Mouse (Mus musculus): ENCODE measurements at regions not wholly inside any gene's neighbourhood (a gene's known extent, or its start where the extent isn't known, plus 50 kb on each side); places are given as distances from the start of the nearest gene placed in this dataset.

DNA sequence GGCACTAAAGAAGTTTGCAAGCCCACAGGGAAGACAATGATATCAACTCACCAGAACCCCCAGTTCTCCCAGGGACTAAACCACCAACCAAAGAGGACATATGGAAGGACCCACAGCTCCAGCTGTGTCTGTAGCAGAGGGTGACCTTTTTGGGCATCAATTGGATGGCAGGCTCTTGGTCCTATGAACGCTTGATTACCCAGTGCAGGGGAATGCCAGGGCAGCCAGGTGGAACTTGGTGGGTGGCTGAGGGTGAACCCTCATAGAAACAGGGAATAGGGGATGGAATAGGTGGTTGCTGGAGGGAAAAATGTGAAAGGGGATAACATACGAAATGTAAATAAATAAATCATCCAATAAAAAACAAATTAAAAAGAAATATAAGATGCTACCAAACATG is 430.0 kb upstream of the Bche start:
- DNase-seq (ENCODE audit: low spot score) = no peak

DNA sequence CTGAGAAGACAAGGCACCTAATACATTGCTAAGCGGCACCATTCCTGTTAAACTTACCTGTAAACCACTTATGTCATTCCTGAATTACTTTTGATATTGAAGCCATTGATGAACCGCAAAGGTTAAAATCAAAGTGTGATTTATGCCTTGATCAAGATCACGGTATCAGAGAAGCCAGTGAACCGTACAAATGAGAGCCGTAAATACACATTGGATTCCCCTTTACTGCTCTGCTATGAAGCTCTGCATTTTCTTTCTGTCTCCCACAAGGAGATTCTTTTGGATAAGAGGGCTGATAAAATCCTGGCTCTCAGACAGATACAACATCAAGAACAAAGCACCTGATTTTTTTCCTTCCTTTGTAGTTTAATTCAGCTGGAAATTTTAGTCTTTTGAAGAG is 388.0 kb upstream of the Bche start:
- peak; percentile 3 for DNase-seq (ENCODE audit: low spot score)

Measured in retina, embryonic 14.5 days (tissue).